Mouse (Mus musculus): ENCODE results near the gene Fam69b.

GRCm38 (mm10) chr2:26600664-26601063 lies 27.6 kb upstream of the Fam69b start:
- TF ChIP-seq POLR2A (IDR thresholded peaks at IDR 0.05; ENCODE audit: borderline replicate concordance, extremely low read depth, insufficient read depth, insufficient read length, poor library complexity, severe bottlenecking): no peak
- TF ChIP-seq CTCF (IDR thresholded peaks at IDR 0.05; ENCODE audit: borderline replicate concordance, extremely low read depth, insufficient read depth, insufficient read length): no peak
